ENCODE assay signal across 9 mouse cellular contexts in genomic region chr6:30628152-30628551, GRCm38 (mm10). TPM values are rescaled to one million over a fixed set of nuclear protein-coding genes. Genes with fewer than 3 reads are reported as not detected.
DNase-seq lines count a peak whose midpoint lies in the region; ATAC-seq lines count a peak whose summit lies in the region.
"Had no signal": no experiment of that assay in that cellular context is flagged by ENCODE, and none has a peak within 500 bp of the region (broad histone marks: within the 10 kb centered on the region; RNA-seq: fewer than 3 reads in every experiment).

No protein-coding gene starts in this region.

- H3K9ac ChIP-seq in midbrain, embryonic 11.5 days (ENCODE audit: low read length) = no peak overlapping the region
- H3K9ac ChIP-seq in embryonic facial prominence, embryonic 11.5 days (replicated peaks; ENCODE audit: low read length) = no peak overlapping the region

- H3K36me3 ChIP-seq in midbrain, embryonic 10.5 days = no peaks in the 10 kb centered on the region
- no peaks in the 10 kb centered on the region for H3K36me3 ChIP-seq in midbrain, embryonic 11.5 days (ENCODE audit: control insufficient read depth, insufficient read depth, low read length)
- H3K36me3 ChIP-seq in embryonic facial prominence, embryonic 11.5 days (replicated peaks; ENCODE audit: control insufficient read depth, insufficient read depth, low read depth, low read length) = no peaks in the 10 kb centered on the region
- no peaks in the 10 kb centered on the region for H3K36me3 ChIP-seq in limb, embryonic 10.5 days

- H3K27me3 ChIP-seq in midbrain, embryonic 10.5 days (ENCODE audit: low read depth, poor library complexity, severe bottlenecking) = no peaks in the 10 kb centered on the region
- no peaks in the 10 kb centered on the region for H3K27me3 ChIP-seq in midbrain, embryonic 11.5 days (ENCODE audit: control insufficient read depth, insufficient read depth, low read length)
- no peaks in the 10 kb centered on the region for H3K27me3 ChIP-seq in embryonic facial prominence, embryonic 11.5 days (ENCODE audit: control insufficient read depth, insufficient read depth, low read length)
- H3K27me3 ChIP-seq in limb, embryonic 10.5 days (ENCODE audit: low read depth, poor library complexity, severe bottlenecking) = no peaks in the 10 kb centered on the region

- DNase-seq in midbrain, embryonic 10.5 days (ENCODE audit: low spot score) = no peak
- no peak for DNase-seq in midbrain, embryonic 11.5 days (ENCODE audit: low spot score, missing footprints)
- peak; percentile 57 for DNase-seq in embryonic facial prominence, embryonic 11.5 days (ENCODE audit: low spot score)
- DNase-seq in limb, embryonic 10.5 days (ENCODE audit: low spot score) = no peak
- DNase-seq in right cerebral cortex, postnatal 10 days (ENCODE audit: low spot score in 2 of 2) = peak; percentile 47 to 58
- no peak for DNase-seq in gastrocnemius, adult 8-10 months (ENCODE audit: low spot score in 2 of 2)
- no peak for DNase-seq in heart, adult 18-20 months
- DNase-seq in thymus, postnatal 14 days = no peak

- H3K4me2 ChIP-seq in midbrain, embryonic 11.5 days = no peak overlapping the region
- no peak overlapping the region for H3K4me2 ChIP-seq in embryonic facial prominence, embryonic 11.5 days (ENCODE audit: low read depth, low read length)

- no peak overlapping the region for H3K4me3 ChIP-seq in midbrain, embryonic 10.5 days
- no peak overlapping the region for H3K4me3 ChIP-seq in midbrain, embryonic 11.5 days (ENCODE audit: low read depth, low read length)
- no peak overlapping the region for H3K4me3 ChIP-seq in embryonic facial prominence, embryonic 11.5 days (ENCODE audit: low read depth, low read length)
- no peak overlapping the region for H3K4me3 ChIP-seq in limb, embryonic 10.5 days

- H3K4me1 ChIP-seq in midbrain, embryonic 10.5 days = peaks cover 28% of the 10 kb centered on the region
- H3K4me1 ChIP-seq in midbrain, embryonic 11.5 days (ENCODE audit: control insufficient read depth, insufficient read depth, low read length) = no peaks in the 10 kb centered on the region
- no peaks in the 10 kb centered on the region for H3K4me1 ChIP-seq in embryonic facial prominence, embryonic 11.5 days (ENCODE audit: control insufficient read depth, insufficient read depth, low read length)
- H3K4me1 ChIP-seq in limb, embryonic 10.5 days = peaks cover 51% of the 10 kb centered on the region

- no peaks in the 10 kb centered on the region for H3K9me3 ChIP-seq in midbrain, embryonic 10.5 days (replicated peaks)
- no peaks in the 10 kb centered on the region for H3K9me3 ChIP-seq in midbrain, embryonic 11.5 days (ENCODE audit: control insufficient read depth, low read length)
- no peaks in the 10 kb centered on the region for H3K9me3 ChIP-seq in embryonic facial prominence, embryonic 11.5 days (replicated peaks; ENCODE audit: control insufficient read depth, low read length)
- H3K9me3 ChIP-seq in limb, embryonic 10.5 days (replicated peaks) = no peaks in the 10 kb centered on the region

- WGBS in midbrain, embryonic 10.5 days = 76% methylated on average over 6 of the region's 6 CpGs
- WGBS in midbrain, embryonic 11.5 days = 56% methylated on average over 6 of the region's 6 CpGs
- WGBS in embryonic facial prominence, embryonic 11.5 days = 58% methylated on average over 6 of the region's 6 CpGs
- WGBS in limb, embryonic 10.5 days = 38% methylated on average over 6 of the region's 6 CpGs

- ATAC-seq in midbrain, embryonic 11.5 days (ENCODE audit: low FRiP score) = no peak
- peak; percentile 70; the same call in 1 of the 2 replicates for ATAC-seq in embryonic facial prominence, embryonic 11.5 days (replicated peaks; ENCODE audit: insufficient number of reproducible peaks, low FRiP score, low TSS enrichment, low read depth)

- peak overlapping the region; percentile 74 for H3K27ac ChIP-seq in midbrain, embryonic 10.5 days (replicated peaks)
- H3K27ac ChIP-seq in midbrain, embryonic 11.5 days (ENCODE audit: low read depth, low read length) = no peak overlapping the region
- H3K27ac ChIP-seq in embryonic facial prominence, embryonic 11.5 days (replicated peaks; ENCODE audit: low read depth, low read length) = 0 out of 2 replicates have a peak overlapping the region, but pooled peaks have one; percentile 35
- H3K27ac ChIP-seq in limb, embryonic 10.5 days = peak overlapping the region; percentile 84
- H3K27ac ChIP-seq: macrophage had no signal

RNA-seq across cellular contexts. Expression of gene Cpa1, which starts 10.9 kb away (rescaled TPM):
- 0.19 TPM in 1 of 2 replicates, not detected in the other for polyA plus RNA-seq in midbrain, embryonic 10.5 days (2016; fragmentation: Nextera tagmentation; extraction: Ambion mirVana)
- polyA plus RNA-seq in midbrain, embryonic 11.5 days (2014; fragmentation: Nextera tagmentation; extraction: Ambion mirVana) = 0.08 TPM in 1 of 2 replicates, not detected in the other
- 0.17 and 0.21 TPM in 2 replicates for polyA plus RNA-seq in embryonic facial prominence, embryonic 11.5 days (2014; fragmentation: Nextera tagmentation; extraction: Ambion mirVana)
- 0.38 TPM in 2 replicates for polyA plus RNA-seq in limb, embryonic 10.5 days (2016; fragmentation: Nextera tagmentation; extraction: Ambion mirVana)
- total RNA-seq in gastrocnemius, adult 8-10 months (2022) = not detected
- not detected for total RNA-seq in heart, adult 18-20 months (2021)
- polyA plus RNA-seq: macrophage had no signal

RNA-seq across cellular contexts. Expression of gene Cpa5, which starts 17.3 kb away (rescaled TPM):
- polyA plus RNA-seq in midbrain, embryonic 10.5 days (2016; fragmentation: Nextera tagmentation; extraction: Ambion mirVana) = 0.30 and 0.74 TPM in 2 replicates
- polyA plus RNA-seq in midbrain, embryonic 11.5 days (2014; fragmentation: Nextera tagmentation; extraction: Ambion mirVana) = 0.25 and 0.46 TPM in 2 replicates
- polyA plus RNA-seq in embryonic facial prominence, embryonic 11.5 days (2014; fragmentation: Nextera tagmentation; extraction: Ambion mirVana) = 0.22 and 0.27 TPM in 2 replicates
- 0.23 and 0.35 TPM in 2 replicates for polyA plus RNA-seq in limb, embryonic 10.5 days (2016; fragmentation: Nextera tagmentation; extraction: Ambion mirVana)
- total RNA-seq in gastrocnemius, adult 8-10 months (2022) = not detected
- total RNA-seq in heart, adult 18-20 months (2021) = not detected
- polyA plus RNA-seq: macrophage had no signal

RNA-seq across cellular contexts. Expression of gene Cpa4, which starts 60.0 kb away (rescaled TPM):
- 1.3 and 2.3 TPM in 2 replicates for polyA plus RNA-seq in midbrain, embryonic 10.5 days (2016; fragmentation: Nextera tagmentation; extraction: Ambion mirVana)
- polyA plus RNA-seq in midbrain, embryonic 11.5 days (2014; fragmentation: Nextera tagmentation; extraction: Ambion mirVana) = 2.1 and 2.2 TPM in 2 replicates
- 1.4 TPM in 2 replicates for polyA plus RNA-seq in embryonic facial prominence, embryonic 11.5 days (2014; fragmentation: Nextera tagmentation; extraction: Ambion mirVana)
- polyA plus RNA-seq in limb, embryonic 10.5 days (2016; fragmentation: Nextera tagmentation; extraction: Ambion mirVana) = 1.1 and 1.4 TPM in 2 replicates
- total RNA-seq in gastrocnemius, adult 8-10 months (2022) = not detected
- not detected for total RNA-seq in heart, adult 18-20 months (2021)
- polyA plus RNA-seq: macrophage had no signal

Comparison
In these comparisons a context has a peak if more than half of its experiments do, and no peak if none do; other contexts are left out.
1. DNase-seq: peak in embryonic facial prominence, embryonic 11.5 days (single experiment) and right cerebral cortex, postnatal 10 days (2 of 2); none in midbrain, embryonic 10.5 days (single experiment), midbrain, embryonic 11.5 days (single experiment), limb, embryonic 10.5 days (single experiment), gastrocnemius, adult 8-10 months (0 of 2), heart, adult 18-20 months (0 of 2) and thymus, postnatal 14 days (single experiment).